Mouse (Mus musculus): ENCODE measurements around the gene Cdkn1a. TPM values are rescaled to one million over a fixed set of nuclear protein-coding genes. Genes with fewer than 3 reads are reported as not detected.

Cdkn1a gene
- total and polyA plus RNA-seq, 3 experiments, result 10.6 to 59.1 (median 37.5) TPM

DNA sequence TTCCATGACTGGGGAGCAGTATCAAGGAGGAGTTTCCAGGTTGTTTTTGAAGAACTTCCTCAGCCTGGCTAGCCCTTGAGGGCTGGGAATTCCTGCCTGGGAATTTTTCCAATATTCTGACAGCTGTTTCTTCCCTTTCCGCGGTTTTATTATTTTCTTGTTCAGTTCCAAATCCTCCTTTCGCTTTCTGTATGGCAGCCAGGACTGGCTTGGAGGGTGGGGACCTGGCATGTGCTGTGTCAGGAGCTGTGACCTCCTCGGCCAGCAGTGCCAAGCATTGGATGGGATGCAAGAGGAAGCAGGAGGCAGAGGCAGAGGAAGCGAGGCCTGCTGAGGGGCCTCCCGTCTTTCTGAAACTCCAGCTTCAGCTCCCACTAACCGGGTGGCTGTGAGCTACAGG, 36.9 kb upstream of the Cdkn1a start:
- no peak overlapping the region for H3K9ac ChIP-seq (ENCODE audit: insufficient read depth, low read depth)
- TF ChIP-seq IRF4 (IDR thresholded peaks at IDR 0.05; ENCODE audit: low read depth, low read length), result no peak
- no peak for TF ChIP-seq JUN (IDR thresholded peaks at IDR 0.05; ENCODE audit: insufficient read depth, low read depth, low read length)
- peaks cover 0 to 55% of the 10 kb centered on the region in 2 experiments for H3K36me3 ChIP-seq (replicated peaks in 1 of 2; ENCODE audit: control insufficient read depth in 1 of 2, insufficient read depth in 1 of 2, low read length in 1 of 2)
- in situ Hi-C loops (cut with MboI; ENCODE audit: low pct_ligation_motif_present, low pct_unique_long_range_greater_than_20kb, low sequenced_read_pairs) (no loop called here), dilution Hi-C loops (cut with MboI; ENCODE audit: extremely low pct_ligation_motif_present, extremely low pct_unique_long_range_greater_than_20kb, low sequenced_read_pairs) (no loop called here)
- no peak overlapping the region for H3K27ac ChIP-seq (ENCODE audit: insufficient read depth, low read depth)
- H3K9me3 ChIP-seq (replicated peaks; ENCODE audit: low read length), result no peaks in the 10 kb centered on the region
- no peaks in the 10 kb centered on the region for H3K27me3 ChIP-seq (replicated peaks)
- no peak for DNase-seq (ENCODE audit: extremely low read depth)
- H3K4me1 ChIP-seq (ENCODE audit: control insufficient read depth in 1 of 2, insufficient read depth in 2 of 2), result peaks cover 2 to 26% of the 10 kb centered on the region in 2 experiments
- no peaks in the 10 kb centered on the region for H3K79me2 ChIP-seq (replicated peaks; ENCODE audit: control insufficient read depth, extremely low read depth, insufficient read depth, poor library complexity, severe bottlenecking)
- no peak overlapping the region for H3K4me3 ChIP-seq (replicated peaks in 1 of 3; ENCODE audit: low read depth in 2 of 3, low read length in 2 of 3, poor library complexity in 1 of 3)
- H3K4me2 ChIP-seq (ENCODE audit: insufficient read depth, low read depth, poor library complexity, severe bottlenecking), result no peak overlapping the region

DNA sequence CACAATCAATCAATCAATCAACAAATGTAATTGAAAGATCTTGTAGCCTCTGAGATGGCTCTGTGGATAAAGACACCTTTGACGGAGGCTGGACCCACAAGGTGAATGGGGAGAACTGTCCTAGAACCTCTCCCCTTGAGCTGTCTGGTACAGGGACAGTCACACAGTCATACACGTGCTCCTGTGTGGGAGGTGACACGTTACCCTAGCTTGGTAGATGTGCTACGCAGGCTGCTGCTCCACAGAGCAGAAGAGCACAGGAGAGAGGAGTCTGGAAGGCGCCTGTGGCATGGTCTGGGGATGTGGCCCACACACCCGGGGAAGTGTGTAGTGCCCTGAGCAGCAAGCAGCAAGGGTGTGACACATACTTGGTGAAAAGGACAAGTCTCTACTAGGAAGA, 36.3 kb upstream of the Cdkn1a start:
- Histone ChIP-seq H3K27ac (ENCODE audit: insufficient read depth, low read depth) (no peak overlapping the region), H3K27me3 (replicated peaks) (no peaks in the 10 kb centered on the region), H3K79me2 (replicated peaks; ENCODE audit: control insufficient read depth, extremely low read depth, insufficient read depth, poor library complexity, severe bottlenecking) (no peaks in the 10 kb centered on the region), H3K4me1 (ENCODE audit: control insufficient read depth in 1 of 2, insufficient read depth in 2 of 2) (peaks cover 2 to 24% of the 10 kb centered on the region in 2 experiments), H3K9ac (ENCODE audit: insufficient read depth, low read depth) (no peak overlapping the region), H3K36me3 (replicated peaks in 1 of 2; ENCODE audit: control insufficient read depth in 1 of 2, insufficient read depth in 1 of 2, low read length in 1 of 2) (peaks cover 0 to 57% of the 10 kb centered on the region in 2 experiments), H3K4me3 (replicated peaks in 1 of 3; ENCODE audit: low read depth in 2 of 3, low read length in 2 of 3, poor library complexity in 1 of 3) (no peak overlapping the region), H3K9me3 (replicated peaks; ENCODE audit: low read length) (no peaks in the 10 kb centered on the region), H3K4me2 (ENCODE audit: insufficient read depth, low read depth, poor library complexity, severe bottlenecking) (no peak overlapping the region)
- in situ Hi-C loops (cut with MboI; ENCODE audit: low pct_ligation_motif_present, low pct_unique_long_range_greater_than_20kb, low sequenced_read_pairs), result no loop called here
- no peak for TF ChIP-seq GABPA (IDR thresholded peaks at IDR 0.05; ENCODE audit: insufficient replicate concordance, low read depth, low read length)
- no peak for TF ChIP-seq SMC3 (IDR thresholded peaks at IDR 0.05; ENCODE audit: low read depth, low read length)
- TF ChIP-seq RCOR1 (conservative IDR thresholded peaks at IDR 0.05; ENCODE audit: low read depth, low read length), result no peak
- TF ChIP-seq RAD21 (IDR thresholded peaks at IDR 0.05; ENCODE audit: low read depth, low read length), result no peak
- no peak for TF ChIP-seq ZC3H11A (IDR thresholded peaks at IDR 0.05; ENCODE audit: low read depth, low read length)
- TF ChIP-seq ZNF384 (IDR thresholded peaks at IDR 0.05; ENCODE audit: low read depth, low read length), result no peak
- no peak for TF ChIP-seq MAX (IDR thresholded peaks at IDR 0.05; ENCODE audit: low read length)
- no peak for TF ChIP-seq SIN3A (IDR thresholded peaks at IDR 0.05; ENCODE audit: low read length)
- TF ChIP-seq TCF12 (IDR thresholded peaks at IDR 0.05; ENCODE audit: low read depth, low read length), result no peak
- TF ChIP-seq ELF1 (IDR thresholded peaks at IDR 0.05; ENCODE audit: low read depth, low read length), result no peak
- TF ChIP-seq KAT2A (IDR thresholded peaks at IDR 0.05; ENCODE audit: insufficient replicate concordance, low read length), result no peak
- no peak for TF ChIP-seq MYC (IDR thresholded peaks at IDR 0.05; ENCODE audit: low read depth, low read length)
- no peak for TF ChIP-seq TBP (conservative IDR thresholded peaks at IDR 0.05; ENCODE audit: low read depth, low read length)
- TF ChIP-seq CHD2 (IDR thresholded peaks at IDR 0.05; ENCODE audit: low read length), result no peak
- TF ChIP-seq MAFK (IDR thresholded peaks at IDR 0.05; ENCODE audit: insufficient replicate concordance, low read length), result no peak
- TF ChIP-seq NRF1 (IDR thresholded peaks at IDR 0.05; ENCODE audit: low read depth, low read length), result no peak
- TF ChIP-seq E2F4 (IDR thresholded peaks at IDR 0.05; ENCODE audit: insufficient replicate concordance, low read depth, low read length), result no peak
- TF ChIP-seq MXI1 (IDR thresholded peaks at IDR 0.05; ENCODE audit: low read depth, low read length), result no peak
- no peak for TF ChIP-seq USF2 (conservative IDR thresholded peaks at IDR 0.05; ENCODE audit: low read depth, low read length)
- no peak for DNase-seq (ENCODE audit: extremely low read depth)
- dilution Hi-C loops (cut with MboI; ENCODE audit: extremely low pct_ligation_motif_present, extremely low pct_unique_long_range_greater_than_20kb, low sequenced_read_pairs), result no loop called here
